Mouse (Mus musculus) ES-Bruce4 (cell line): ENCODE data around the gene Epc2.

Experiments
- CTCF ChIP-seq: IDR thresholded peaks from one replicate; pipeline ENCODE4 v1.8.1; 2011; ENCODE audit warnings: low read depth, low read length
- POLR2A ChIP-seq: IDR thresholded peaks from one replicate; pipeline ENCODE4 v1.8.1; 2011; ENCODE audit warnings: low read length; ENCODE audit not compliant: insufficient read depth

DNA sequence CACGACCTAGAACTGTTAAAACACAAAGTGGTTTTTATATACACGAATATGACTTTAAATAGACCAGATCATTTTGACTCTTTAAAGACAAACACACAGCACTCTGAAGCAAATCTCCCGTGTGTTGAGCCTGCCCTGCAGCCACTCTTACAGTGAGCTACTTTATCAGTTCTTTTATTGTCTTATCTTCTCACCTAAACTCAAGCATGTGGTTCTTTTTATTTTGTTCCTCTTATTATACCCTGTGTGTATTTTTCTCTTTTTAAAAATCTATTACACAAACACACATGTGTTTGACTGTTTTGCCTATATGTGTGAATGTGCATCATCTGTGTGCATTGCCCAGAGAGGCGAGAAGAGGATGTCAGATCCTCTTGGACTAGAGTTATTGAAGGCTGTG, 50.1 kb downstream of the Epc2 start:
- TF ChIP-seq CTCF (no peak), POLR2A (no peak)
